Mouse (Mus musculus): ENCODE data around the gene Fam126a. TPM values are rescaled to one million over a fixed set of nuclear protein-coding genes. Genes with fewer than 3 reads are reported as not detected.

Gene Fam126a
- total and polyA plus RNA-seq, 3 experiments = 19.6 to 32.6 (median 22.6) TPM

GRCm38 (mm10) chr5:24040601-24041000 is 10.1 kb upstream of the Fam126a start:
- Histone ChIP-seq H3K4me3 (replicated peaks in 1 of 3; ENCODE audit: low read depth in 2 of 3, low read length in 2 of 3, poor library complexity in 1 of 3) (no peak overlapping the region), H3K4me2 (ENCODE audit: insufficient read depth, low read depth, poor library complexity, severe bottlenecking) (no peak overlapping the region), H3K9me3 (replicated peaks; ENCODE audit: low read length) (no peaks in the 10 kb centered on the region), H3K36me3 (replicated peaks in 1 of 2; ENCODE audit: control insufficient read depth in 1 of 2, insufficient read depth in 1 of 2, low read length in 1 of 2) (no peaks in the 10 kb centered on the region), H3K4me1 (ENCODE audit: control insufficient read depth in 1 of 2, insufficient read depth in 2 of 2) (peaks cover 22 to 62% of the 10 kb centered on the region in 2 experiments), H3K27ac (ENCODE audit: insufficient read depth, low read depth) (no peak overlapping the region), H3K9ac (ENCODE audit: insufficient read depth, low read depth) (no peak overlapping the region), H3K79me2 (replicated peaks; ENCODE audit: control insufficient read depth, extremely low read depth, insufficient read depth, poor library complexity, severe bottlenecking) (no peaks in the 10 kb centered on the region), H3K27me3 (replicated peaks) (no peaks in the 10 kb centered on the region)
- dilution Hi-C loops (cut with MboI; ENCODE audit: extremely low pct_ligation_motif_present, extremely low pct_unique_long_range_greater_than_20kb, low sequenced_read_pairs) = no loop called here
- no peak for DNase-seq (ENCODE audit: extremely low read depth)
- TF ChIP-seq JUND (conservative IDR thresholded peaks at IDR 0.05; ENCODE audit: low read depth, low read length) (no peak), MAFK (IDR thresholded peaks at IDR 0.05; ENCODE audit: insufficient replicate concordance, low read length) (no peak), ELF1 (IDR thresholded peaks at IDR 0.05; ENCODE audit: low read depth, low read length) (no peak), RCOR1 (conservative IDR thresholded peaks at IDR 0.05; ENCODE audit: low read depth, low read length) (no peak), IRF4 (IDR thresholded peaks at IDR 0.05; ENCODE audit: low read depth, low read length) (no peak), TCF12 (IDR thresholded peaks at IDR 0.05; ENCODE audit: low read depth, low read length) (no peak), KAT2A (IDR thresholded peaks at IDR 0.05; ENCODE audit: insufficient replicate concordance, low read length) (no peak)
- in situ Hi-C loops (cut with MboI; ENCODE audit: low pct_ligation_motif_present, low pct_unique_long_range_greater_than_20kb, low sequenced_read_pairs) = no loop called here

- no peak overlapping the region for H3K9ac ChIP-seq (ENCODE audit: insufficient read depth, low read depth)
- in situ Hi-C loops (cut with MboI; ENCODE audit: low pct_ligation_motif_present, low pct_unique_long_range_greater_than_20kb, low sequenced_read_pairs) = no loop called here
- H3K9me3 ChIP-seq (replicated peaks; ENCODE audit: low read length) = no peaks in the 10 kb centered on the region
- H3K4me2 ChIP-seq (ENCODE audit: insufficient read depth, low read depth, poor library complexity, severe bottlenecking) = peak overlapping the region; percentile 1; the same call in 1 of the 2 replicates
- H3K79me2 ChIP-seq (replicated peaks; ENCODE audit: control insufficient read depth, extremely low read depth, insufficient read depth, poor library complexity, severe bottlenecking) = no peaks in the 10 kb centered on the region
- no peak overlapping the region for H3K4me3 ChIP-seq (replicated peaks in 1 of 3; ENCODE audit: low read depth in 2 of 3, low read length in 2 of 3, poor library complexity in 1 of 3)
- H3K4me1 ChIP-seq (ENCODE audit: control insufficient read depth in 1 of 2, insufficient read depth in 2 of 2) = peaks cover 22 to 73% of the 10 kb centered on the region in 2 experiments
- no peak overlapping the region for H3K27ac ChIP-seq (ENCODE audit: insufficient read depth, low read depth)
- no peak for DNase-seq (ENCODE audit: extremely low read depth)
- no peaks in the 10 kb centered on the region for H3K27me3 ChIP-seq (replicated peaks)
- dilution Hi-C loops (cut with MboI; ENCODE audit: extremely low pct_ligation_motif_present, extremely low pct_unique_long_range_greater_than_20kb, low sequenced_read_pairs) = no loop called here
- H3K36me3 ChIP-seq (replicated peaks in 1 of 2; ENCODE audit: control insufficient read depth in 1 of 2, insufficient read depth in 1 of 2, low read length in 1 of 2) = no peaks in the 10 kb centered on the region
- TF ChIP-seq ZNF384 (IDR thresholded peaks at IDR 0.05; ENCODE audit: low read depth, low read length) = no peak
- TF ChIP-seq MYC (IDR thresholded peaks at IDR 0.05; ENCODE audit: low read depth, low read length) = no peak
- peak; percentile 25; the same call in 1 of the 2 replicates for TF ChIP-seq CHD2 (IDR thresholded peaks at IDR 0.05; ENCODE audit: low read length)
- no peak for TF ChIP-seq NELFE (IDR thresholded peaks at IDR 0.05; ENCODE audit: low read depth, low read length)
- TF ChIP-seq SMC3 (IDR thresholded peaks at IDR 0.05; ENCODE audit: low read depth, low read length) = no peak
- TF ChIP-seq JUND (conservative IDR thresholded peaks at IDR 0.05; ENCODE audit: low read depth, low read length) = no peak
- TF ChIP-seq CTCF (conservative IDR thresholded peaks at IDR 0.05 in 1 of 2, IDR thresholded peaks at IDR 0.05 in 1 of 2; ENCODE audit: low read depth in 2 of 2, low read length in 2 of 2) = no peak
- TF ChIP-seq CHD1 (IDR thresholded peaks at IDR 0.05; ENCODE audit: low read depth, low read length) = no peak
- TF ChIP-seq MEF2A (IDR thresholded peaks at IDR 0.05; ENCODE audit: borderline replicate concordance, low read depth, low read length) = peak; percentile 58; the same call in 1 of the 2 replicates
- no peak for TF ChIP-seq MXI1 (IDR thresholded peaks at IDR 0.05; ENCODE audit: low read depth, low read length)
- TF ChIP-seq PAX5 (IDR thresholded peaks at IDR 0.05; ENCODE audit: low read length) = no peak
- peak; percentile 54; the same call in 1 of the 2 replicates for TF ChIP-seq HCFC1 (IDR thresholded peaks at IDR 0.05; ENCODE audit: low read depth, low read length)
- TF ChIP-seq IRF4 (IDR thresholded peaks at IDR 0.05; ENCODE audit: low read depth, low read length) = peak; percentile 64
- TF ChIP-seq TBP (conservative IDR thresholded peaks at IDR 0.05; ENCODE audit: low read depth, low read length) = peak; percentile 59; the same call in 1 of the 2 replicates
- peak; percentile 55; the same call in 1 of the 2 replicates for TF ChIP-seq MAFK (IDR thresholded peaks at IDR 0.05; ENCODE audit: insufficient replicate concordance, low read length)
- no peak for TF ChIP-seq RAD21 (IDR thresholded peaks at IDR 0.05; ENCODE audit: low read depth, low read length)
- no peak for TF ChIP-seq ZKSCAN1 (IDR thresholded peaks at IDR 0.05; ENCODE audit: borderline replicate concordance, low read depth, low read length)
- TF ChIP-seq E2F4 (IDR thresholded peaks at IDR 0.05; ENCODE audit: insufficient replicate concordance, low read depth, low read length) = no peak
- TF ChIP-seq KAT2A (IDR thresholded peaks at IDR 0.05; ENCODE audit: insufficient replicate concordance, low read length) = 0 out of 2 replicates have a peak, but pooled peaks have one; percentile 30
- TF ChIP-seq MAX (IDR thresholded peaks at IDR 0.05; ENCODE audit: low read length) = peak; percentile 88
- TF ChIP-seq ZMIZ1 (IDR thresholded peaks at IDR 0.05; ENCODE audit: low read depth, low read length) = no peak
- no peak for TF ChIP-seq ZC3H11A (IDR thresholded peaks at IDR 0.05; ENCODE audit: low read depth, low read length)
- TF ChIP-seq POLR2A (IDR thresholded peaks at IDR 0.05; ENCODE audit: low read depth, low read length) = peak; percentile 37; the same call in 1 of the 2 replicates
- peak; percentile 93 for TF ChIP-seq BHLHE40 (IDR thresholded peaks at IDR 0.05; ENCODE audit: low read depth, low read length)
- TF ChIP-seq UBTF (IDR thresholded peaks at IDR 0.05; ENCODE audit: low read depth, low read length) = no peak
- peak; percentile 77 for TF ChIP-seq ELF1 (IDR thresholded peaks at IDR 0.05; ENCODE audit: low read depth, low read length)
- TF ChIP-seq RCOR1 (conservative IDR thresholded peaks at IDR 0.05; ENCODE audit: low read depth, low read length) = no peak
- peak; percentile 91 for TF ChIP-seq USF1 (IDR thresholded peaks at IDR 0.05; ENCODE audit: low read depth, low read length)
- TF ChIP-seq GABPA (IDR thresholded peaks at IDR 0.05; ENCODE audit: insufficient replicate concordance, low read depth, low read length) = no peak
- peak; percentile 61 for TF ChIP-seq ETS1 (conservative IDR thresholded peaks at IDR 0.05; ENCODE audit: low read depth, low read length)
- TF ChIP-seq JUN (IDR thresholded peaks at IDR 0.05; ENCODE audit: insufficient read depth, low read depth, low read length) = no peak
These were observed 8.9 kb upstream of the Fam126a start for GRCm38 (mm10) chr5:24039423-24039822.
